Mouse (Mus musculus) hindbrain, embryonic 11.5 days (tissue): ENCODE data around the gene Eml6. TPM values are rescaled to one million over a fixed set of nuclear protein-coding genes. Genes with fewer than 3 reads are reported as not detected.

Experiments used
- ATAC-seq: fragments of 200-750 bp; cut with Nextera tagmentation; 2 replicates; pipeline ENCODE4 v1.8.0; 2017; ENCODE audit warnings: mild to moderate bottlenecking, moderate TSS enrichment, moderate library complexity; ENCODE audit not compliant: low FRiP score
- DNase-seq: peaks from one replicate; pipeline ENCODE4 v3.0.0-alpha.2; 2015; ENCODE audit warnings: low spot score
- H3K27ac ChIP-seq: fragments of 300-500 bp; sonication (generic); 2 replicates; pipeline ENCODE4 v1.5.1; 2014; ENCODE audit warnings: mild to moderate bottlenecking, low read depth, low read length
- H3K27me3 ChIP-seq: fragments of 300-500 bp; sonication (generic); 2 replicates; pipeline ENCODE4 v1.6.1; 2014; ENCODE audit warnings: mild to moderate bottlenecking, low read length, moderate library complexity, mixed read lengths; ENCODE audit not compliant: control insufficient read depth, insufficient read depth
- H3K36me3 ChIP-seq: fragments of 300-500 bp; sonication (generic); 2 replicates; pipeline ENCODE4 v1.6.1; 2014; ENCODE audit warnings: mild to moderate bottlenecking, low read length, moderate library complexity, mixed read lengths; ENCODE audit not compliant: control insufficient read depth, insufficient read depth
- H3K4me1 ChIP-seq: fragments of 300-500 bp; sonication (generic); replicated peaks from 2 replicates; pipeline ENCODE4 v1.6.1; 2014; ENCODE audit warnings: low read length, mixed read lengths; ENCODE audit not compliant: control insufficient read depth, insufficient read depth
- H3K4me2 ChIP-seq: fragments of 300-500 bp; sonication (generic); replicated peaks from 2 replicates; pipeline ENCODE4 v1.6.1; 2014; ENCODE audit warnings: mild to moderate bottlenecking, low read depth, low read length
- H3K4me3 ChIP-seq: fragments of 300-500 bp; sonication (generic); 2 replicates; pipeline ENCODE4 v1.5.1; 2014; ENCODE audit warnings: low read depth, low read length
- H3K9ac ChIP-seq: fragments of 300-500 bp; sonication (generic); 2 replicates; pipeline ENCODE4 v1.6.1; 2014; ENCODE audit warnings: low read depth, low read length
- H3K9me3 ChIP-seq: fragments of 300-500 bp; sonication (generic); 2 replicates; pipeline ENCODE4 v1.6.1; 2016; ENCODE audit warnings: low read length; ENCODE audit not compliant: control insufficient read depth
- WGBS: fragments of 180-500 bp; shearing (Covaris S2); extraction: QIAGEN DNeasy Blood & Tissue Kit; methylation state at CpG from one replicate; pipeline ENCODE4 v1.1.7; 2014; 5-methylcytosine and 5-hydroxymethylcytosine counted together
- polyA plus RNA-seq: library from polyadenylated mRNA; unstranded; fragments of >200 nt; fragmentation: Nextera tagmentation; extraction: Ambion mirVana; gene quantifications from 2 replicates; pipeline ENCODE4 v1.2.1, GENCODE M21; 2014

Gene Eml6
- polyA plus RNA-seq, 1 experiment from 2014 or later, result 1.0 TPM

DNA sequence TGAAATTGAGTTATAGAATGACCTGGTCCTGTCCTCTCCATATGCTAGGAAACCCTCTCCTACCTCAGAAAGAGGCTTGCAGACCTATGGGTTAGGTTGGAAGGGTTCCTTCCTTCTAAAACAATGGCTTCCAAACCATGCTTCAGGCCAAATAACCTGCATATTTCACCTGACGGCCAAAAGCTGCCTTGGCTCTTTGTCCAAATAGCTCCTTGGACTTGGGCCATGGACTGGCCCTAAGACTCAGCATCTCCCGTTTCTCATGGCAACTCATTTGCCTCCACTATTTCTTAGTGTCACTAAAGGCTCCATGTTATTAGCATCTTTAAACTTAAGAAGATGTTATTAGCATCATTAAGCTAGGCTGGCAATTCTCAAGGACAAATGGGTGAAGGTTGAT lies 280.3 kb downstream of the Eml6 start:
- Histone ChIP-seq H3K27me3 (no peaks in the 10 kb centered on the region), H3K9me3 (no peaks in the 10 kb centered on the region), H3K4me1 (no peaks in the 10 kb centered on the region), H3K27ac (no peak overlapping the region), H3K4me3 (no peak overlapping the region), H3K4me2 (no peak overlapping the region), H3K36me3 (peaks cover 5% of the 10 kb centered on the region; the same call in 1 of the 2 replicates), H3K9ac (no peak overlapping the region)
- no peak for DNase-seq
- no peak for ATAC-seq
- WGBS, result 83% methylated on average over 2 of the region's 2 CpGs

DNA sequence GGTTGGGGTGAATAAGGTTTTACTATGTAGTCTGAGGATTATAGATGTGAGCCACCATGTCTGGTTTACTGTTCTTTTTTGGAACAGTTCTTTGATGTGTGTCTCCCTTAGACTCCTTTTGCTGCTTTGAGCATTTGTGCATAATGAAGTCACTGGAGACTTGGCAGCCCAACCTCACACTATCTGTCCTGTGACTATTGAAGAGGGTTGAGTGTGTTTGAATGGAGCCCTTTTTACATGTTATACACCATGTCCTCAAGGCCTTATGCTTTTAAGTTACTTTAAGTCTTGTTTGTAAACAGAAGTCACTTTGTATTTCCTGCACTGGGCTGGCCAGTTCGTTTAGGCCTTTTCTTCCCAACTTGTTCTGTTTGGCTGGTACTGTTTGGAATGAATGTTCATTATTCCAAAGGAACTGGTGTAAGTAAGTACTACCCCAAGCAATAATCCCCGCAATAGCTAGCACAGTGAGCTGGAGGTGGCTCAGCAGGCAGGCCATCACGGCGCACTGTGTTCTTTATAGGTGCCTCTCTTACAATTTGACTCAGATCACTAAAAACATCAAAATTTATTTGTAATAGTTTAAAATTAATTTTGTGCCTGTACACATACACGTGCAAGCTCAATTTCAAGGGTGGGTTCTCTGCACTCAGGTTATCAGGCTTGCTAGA lies 280.9 kb downstream of the Eml6 start:
- Histone ChIP-seq H3K9ac (no peak overlapping the region), H3K4me2 (no peak overlapping the region), H3K9me3 (no peaks in the 10 kb centered on the region), H3K27me3 (no peaks in the 10 kb centered on the region), H3K4me3 (no peak overlapping the region), H3K27ac (no peak overlapping the region), H3K36me3 (peaks cover 5% of the 10 kb centered on the region; the same call in 1 of the 2 replicates), H3K4me1 (no peaks in the 10 kb centered on the region)
- ATAC-seq, result no peak
- no peak for DNase-seq
- WGBS, result 95% methylated on average over 5 of the region's 5 CpGs

- DNase-seq, result no peak
- WGBS, result 90% methylated on average over 2 of the region's 2 CpGs
- no peak overlapping the region for H3K27ac ChIP-seq
- H3K36me3 ChIP-seq, result no peaks in the 10 kb centered on the region
- H3K4me3 ChIP-seq, result no peak overlapping the region
- H3K4me1 ChIP-seq, result no peaks in the 10 kb centered on the region
- H3K27me3 ChIP-seq, result no peaks in the 10 kb centered on the region
- H3K4me2 ChIP-seq, result no peak overlapping the region
- no peak for ATAC-seq
- H3K9ac ChIP-seq, result no peak overlapping the region
- H3K9me3 ChIP-seq, result no peaks in the 10 kb centered on the region
Observed at GRCm38 (mm10) chr11:29739752-29740151, 286.1 kb downstream of the Eml6 start.

GRCm38 (mm10) chr11:29727901-29728300 lies 297.9 kb downstream of the Eml6 start:
- H3K9ac ChIP-seq, result no peak overlapping the region
- no peak overlapping the region for H3K4me2 ChIP-seq
- no peak overlapping the region for H3K27ac ChIP-seq
- no peak for ATAC-seq
- H3K4me1 ChIP-seq, result no peaks in the 10 kb centered on the region
- H3K9me3 ChIP-seq, result no peaks in the 10 kb centered on the region
- H3K27me3 ChIP-seq, result no peaks in the 10 kb centered on the region
- H3K36me3 ChIP-seq, result no peaks in the 10 kb centered on the region
- WGBS, result 100% methylated on average over 1 of the region's 1 CpGs
- no peak overlapping the region for H3K4me3 ChIP-seq
- no peak for DNase-seq

DNA sequence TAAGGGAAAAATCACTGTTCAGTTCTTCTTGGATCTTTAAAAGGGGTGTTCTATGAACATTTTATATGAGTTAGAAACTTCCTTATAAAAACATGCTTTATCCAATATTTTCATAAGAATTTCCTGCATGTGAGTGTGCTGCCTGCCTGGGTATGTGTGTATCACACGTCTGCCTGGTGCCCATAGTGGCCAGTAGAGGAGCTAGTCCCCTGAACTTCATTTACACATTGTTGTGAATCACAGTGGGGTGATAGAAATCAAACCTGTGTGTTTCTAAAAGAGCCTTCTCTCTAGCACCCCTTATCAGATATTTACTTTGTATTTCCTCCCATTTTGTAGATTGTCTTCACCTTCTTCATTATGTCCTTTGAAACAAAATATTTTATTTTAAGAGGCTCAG lies 300.2 kb downstream of the Eml6 start:
- Histone ChIP-seq H3K4me3 (no peak overlapping the region), H3K27me3 (no peaks in the 10 kb centered on the region), H3K27ac (no peak overlapping the region), H3K36me3 (no peaks in the 10 kb centered on the region), H3K4me2 (no peak overlapping the region), H3K9ac (no peak overlapping the region), H3K4me1 (no peaks in the 10 kb centered on the region), H3K9me3 (no peaks in the 10 kb centered on the region)
- WGBS, result 74% methylated on average over 1 of the region's 1 CpGs
- ATAC-seq (no peak), DNase-seq (no peak)

GRCm38 (mm10) chr11:29725167-29725566 lies 300.7 kb downstream of the Eml6 start:
- Histone ChIP-seq H3K9ac (no peak overlapping the region), H3K27me3 (no peaks in the 10 kb centered on the region), H3K4me1 (no peaks in the 10 kb centered on the region), H3K4me3 (no peak overlapping the region), H3K27ac (no peak overlapping the region), H3K4me2 (no peak overlapping the region), H3K9me3 (no peaks in the 10 kb centered on the region), H3K36me3 (no peaks in the 10 kb centered on the region)
- no peak for ATAC-seq
- no peak for DNase-seq

GRCm38 (mm10) chr11:29724213-29724612 lies 301.6 kb downstream of the Eml6 start:
- no peaks in the 10 kb centered on the region for H3K36me3 ChIP-seq
- H3K9ac ChIP-seq, result no peak overlapping the region
- no peak overlapping the region for H3K27ac ChIP-seq
- no peak overlapping the region for H3K4me3 ChIP-seq
- ATAC-seq (no peak), DNase-seq (no peak)
- H3K4me1 ChIP-seq, result no peaks in the 10 kb centered on the region
- H3K9me3 ChIP-seq, result no peaks in the 10 kb centered on the region
- 97% methylated on average over 2 of the region's 2 CpGs for WGBS
- H3K27me3 ChIP-seq, result no peaks in the 10 kb centered on the region
- H3K4me2 ChIP-seq, result no peak overlapping the region

DNA sequence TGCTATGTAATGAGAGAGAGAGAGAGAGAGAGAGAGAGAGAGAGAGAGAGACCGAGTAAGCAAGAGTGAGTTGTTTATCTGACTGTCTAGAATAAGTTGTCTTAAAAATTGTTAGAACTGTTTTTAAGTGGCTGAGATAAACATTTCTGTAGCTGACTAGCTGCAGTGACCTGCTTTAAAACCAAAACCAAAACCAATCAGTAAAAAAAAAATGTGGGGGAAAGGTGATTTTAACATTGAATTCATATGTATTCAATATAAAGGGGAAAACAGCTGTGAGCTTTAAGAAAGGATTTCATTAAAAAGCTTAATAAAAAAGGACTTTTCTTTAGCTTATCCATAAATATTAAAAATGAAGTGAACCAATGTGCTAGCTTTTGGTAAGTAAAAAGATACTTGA lies 306.2 kb downstream of the Eml6 start:
- H3K27me3 ChIP-seq, result no peaks in the 10 kb centered on the region
- no peaks in the 10 kb centered on the region for H3K36me3 ChIP-seq
- H3K4me3 ChIP-seq, result no peak overlapping the region
- ATAC-seq (no peak), DNase-seq (no peak)
- 90% methylated on average over 1 of the region's 1 CpGs for WGBS
- no peaks in the 10 kb centered on the region for H3K9me3 ChIP-seq
- H3K4me1 ChIP-seq, result no peaks in the 10 kb centered on the region
- H3K9ac ChIP-seq, result no peak overlapping the region
- H3K27ac ChIP-seq, result no peak overlapping the region
- H3K4me2 ChIP-seq, result no peak overlapping the region

DNA sequence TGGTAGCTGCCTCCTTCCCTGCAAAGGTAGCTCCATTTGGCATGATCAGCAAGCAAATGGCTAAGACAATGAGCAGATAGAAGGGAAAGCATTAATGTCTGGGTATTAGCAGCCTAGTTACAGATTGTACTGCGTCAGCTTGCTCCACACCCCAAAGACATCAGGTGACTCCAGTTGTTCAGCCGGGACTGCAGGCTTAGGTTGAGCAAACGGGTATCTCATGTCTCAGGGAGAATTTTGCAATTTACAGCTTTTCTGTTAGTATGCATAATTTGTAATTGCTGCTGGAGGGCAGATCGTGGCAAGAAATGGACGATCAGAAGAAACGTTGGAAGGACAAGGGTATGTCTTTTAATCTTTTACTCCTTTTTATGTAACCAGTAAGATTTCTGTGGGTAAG lies 307.3 kb downstream of the Eml6 start:
- DNase-seq (no peak), ATAC-seq (no peak)
- Histone ChIP-seq H3K36me3 (no peaks in the 10 kb centered on the region), H3K27ac (no peak overlapping the region), H3K9ac (no peak overlapping the region), H3K4me1 (no peaks in the 10 kb centered on the region), H3K27me3 (no peaks in the 10 kb centered on the region), H3K4me2 (no peak overlapping the region), H3K9me3 (no peaks in the 10 kb centered on the region), H3K4me3 (no peak overlapping the region)
- 87% methylated on average over 6 of the region's 6 CpGs for WGBS
